Mouse (Mus musculus) adrenal gland (tissue): Measurements from ENCODE around the gene Mgmt.

Source experiments
- intact Hi-C: fragments of 180-260 bp; cut with DNase I; formaldehyde crosslinking; loops from one replicate; pipeline ENCODE4 v1.15.1; 2025

Mgmt gene

DNA sequence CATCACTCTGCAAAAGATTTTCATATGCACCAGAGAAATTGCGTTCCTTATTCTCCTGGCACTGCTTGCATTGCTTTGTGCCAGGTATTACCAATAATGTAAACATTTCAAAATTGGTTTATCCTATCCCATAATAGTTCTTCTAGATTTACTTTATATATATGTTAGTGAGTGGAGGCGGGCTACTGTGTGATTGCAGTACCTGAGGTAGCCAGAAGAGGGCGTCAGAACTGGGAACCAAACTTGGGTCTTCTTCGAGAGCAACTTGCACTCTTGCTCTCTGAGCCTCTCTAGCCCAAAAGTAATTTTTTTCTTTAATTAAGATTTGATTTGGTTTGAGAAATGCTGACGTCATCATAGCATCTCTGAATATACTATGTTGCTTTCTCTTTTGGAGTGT lies 159.9 kb downstream of the Mgmt start:
- intact Hi-C loops: no loop called here

DNA sequence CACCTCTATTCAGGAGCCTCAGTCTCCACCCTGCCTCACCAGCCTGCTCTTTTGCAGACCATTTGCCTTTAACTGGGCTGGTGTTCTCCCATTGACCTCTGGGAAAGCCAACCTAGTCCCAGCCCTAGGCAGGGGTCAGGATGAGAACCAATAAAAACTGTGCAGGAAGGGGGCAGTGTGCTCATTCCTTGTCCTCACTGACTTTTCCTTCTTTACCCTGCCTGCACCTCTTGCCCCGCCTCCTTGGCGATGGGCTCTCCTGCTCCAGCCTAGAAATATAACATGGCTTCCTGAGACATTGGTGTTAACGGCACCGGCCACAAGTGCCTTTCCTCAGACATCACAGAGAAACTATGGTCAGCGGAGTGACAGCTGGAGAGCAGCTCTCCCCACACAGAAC lies 161.7 kb downstream of the Mgmt start:
- intact Hi-C loops: no loop called here

DNA sequence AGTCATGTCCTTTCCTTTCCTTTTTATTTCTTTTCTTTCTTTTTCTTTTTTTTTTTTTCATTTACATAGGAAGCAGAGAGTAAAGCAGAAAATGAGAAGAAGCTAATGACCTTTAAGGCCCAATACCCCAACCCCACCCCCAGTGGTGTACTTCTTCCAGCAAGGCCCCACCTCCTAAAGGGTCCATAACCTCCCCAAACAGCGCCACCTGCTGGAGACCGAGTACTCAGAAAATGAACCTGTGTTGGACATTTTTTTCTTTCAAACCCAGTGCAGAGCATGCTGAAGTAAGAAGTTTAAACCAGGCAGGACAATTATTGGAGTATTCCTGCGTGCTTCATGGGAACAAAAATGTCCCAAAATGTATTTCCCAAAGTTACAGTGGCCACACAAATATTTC lies 166.1 kb downstream of the Mgmt start:
- intact Hi-C loops: no loop called here

DNA sequence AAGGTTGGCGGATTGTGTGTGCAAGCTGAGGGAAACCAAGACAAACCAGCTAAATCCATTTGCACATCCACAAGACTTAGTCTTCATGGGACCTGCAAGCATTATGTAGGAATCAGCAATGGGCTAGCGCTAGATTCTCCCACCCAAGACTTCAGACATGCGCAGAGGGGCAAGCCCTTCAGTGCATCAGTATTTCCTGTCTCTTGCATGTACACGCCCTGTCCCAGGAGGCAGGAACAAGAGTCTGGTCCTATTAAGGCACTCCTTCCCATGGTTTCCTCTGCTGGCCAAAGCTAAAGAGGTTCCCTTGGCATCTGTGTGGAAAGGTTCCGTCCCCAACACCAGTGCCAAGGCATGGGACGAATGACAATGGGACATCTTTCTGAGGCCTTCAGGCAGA lies 166.7 kb downstream of the Mgmt start:
- intact Hi-C loops: no loop called here

DNA sequence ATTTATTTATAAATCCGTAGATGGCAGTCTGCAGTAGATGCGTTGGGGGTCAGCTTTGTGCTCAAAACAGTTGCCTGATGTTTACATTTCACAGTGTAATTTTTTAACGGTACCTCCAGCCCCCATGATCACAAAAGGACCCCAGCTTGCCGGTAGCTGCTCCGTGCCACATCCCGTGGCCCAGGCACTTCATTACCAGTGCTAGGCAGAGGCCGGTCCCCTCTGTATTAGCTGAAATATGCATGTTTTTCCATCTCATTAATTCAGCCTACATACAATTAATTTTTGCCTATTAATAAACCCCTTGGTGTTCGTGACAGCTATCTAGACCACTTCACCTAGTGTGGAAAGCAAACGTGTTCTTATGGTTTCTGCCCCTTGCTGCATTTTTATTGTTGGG lies 169.8 kb downstream of the Mgmt start:
- intact Hi-C loops: no loop called here

DNA sequence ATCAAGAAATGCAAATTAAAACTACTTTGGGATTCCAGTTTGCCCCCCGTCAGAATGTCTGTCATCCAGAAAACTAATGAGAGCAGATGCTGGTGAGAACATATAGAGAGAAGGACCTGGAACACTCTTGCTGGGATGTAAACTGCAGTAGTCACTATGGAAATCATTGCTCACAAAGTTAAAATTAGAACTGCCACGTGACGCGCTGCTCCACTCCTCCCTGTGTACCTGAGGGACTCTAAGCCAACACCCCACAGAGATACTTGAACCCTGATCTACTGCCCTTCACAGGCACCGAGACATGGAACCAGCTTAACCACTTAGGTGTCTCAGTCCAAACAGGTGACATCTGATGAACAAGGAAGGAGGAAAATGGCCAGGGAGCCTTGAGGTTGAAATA lies 171.0 kb downstream of the Mgmt start:
- intact Hi-C loops: no loop called here

DNA sequence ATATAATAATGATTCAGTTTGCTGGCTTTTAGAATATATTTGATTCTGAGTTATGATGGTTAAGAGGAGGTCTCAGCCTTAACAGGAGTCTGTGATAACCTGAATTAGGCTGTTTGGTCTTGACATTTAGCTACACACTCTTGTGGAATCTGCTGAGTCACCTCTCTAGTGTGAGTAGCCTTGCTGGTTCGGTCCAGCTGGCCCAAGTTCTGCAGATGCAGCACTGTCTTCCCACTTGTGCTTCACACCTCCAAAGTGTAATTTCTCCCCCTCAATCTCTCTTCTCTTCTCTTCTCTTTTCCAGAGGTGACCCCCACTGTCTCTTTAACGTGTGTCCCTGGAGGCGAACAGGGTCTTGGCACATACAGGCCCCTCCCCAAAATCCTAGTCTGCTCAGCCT lies 171.8 kb downstream of the Mgmt start:
- intact Hi-C loops: no loop called here

DNA sequence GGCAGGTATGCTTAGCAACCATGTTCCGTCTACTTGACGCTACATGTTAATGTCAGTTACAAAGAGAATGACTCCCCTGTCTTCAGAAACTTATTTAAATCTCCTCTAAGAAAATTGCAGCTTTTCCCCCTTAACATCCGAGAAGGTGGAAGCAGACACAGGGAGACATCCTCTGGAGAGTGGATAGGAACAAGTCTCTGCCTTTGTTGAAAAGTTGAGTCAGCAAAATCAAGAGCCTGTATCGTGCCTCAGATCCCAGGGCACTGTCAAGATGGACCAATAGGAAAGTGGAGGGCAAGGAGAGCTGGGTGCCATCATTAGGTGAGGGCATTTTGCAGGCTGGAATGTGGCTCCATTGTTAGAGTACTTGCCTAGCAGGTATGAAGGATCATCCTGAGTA lies 172.6 kb downstream of the Mgmt start:
- intact Hi-C loops: no loop called here

DNA sequence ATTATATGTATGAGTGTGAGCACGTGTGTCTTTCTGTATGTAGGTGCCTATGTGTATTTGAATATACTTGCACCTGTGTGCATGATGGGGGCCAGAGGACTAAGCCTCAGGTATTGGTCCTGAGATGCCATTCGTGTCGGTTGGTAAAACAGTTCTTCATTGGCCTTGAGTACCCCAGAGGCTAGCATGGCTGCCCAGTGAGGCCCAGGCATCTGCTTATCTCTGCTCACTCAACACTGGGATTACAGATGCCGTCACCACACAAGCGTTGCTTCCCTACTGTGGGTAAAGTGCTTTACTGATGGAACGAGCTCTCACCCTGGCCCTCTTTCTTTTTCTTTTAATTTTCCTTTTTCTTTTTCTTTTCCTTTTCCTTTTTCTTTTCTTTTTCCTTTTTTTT lies 173.3 kb downstream of the Mgmt start:
- intact Hi-C loops: no loop called here

DNA sequence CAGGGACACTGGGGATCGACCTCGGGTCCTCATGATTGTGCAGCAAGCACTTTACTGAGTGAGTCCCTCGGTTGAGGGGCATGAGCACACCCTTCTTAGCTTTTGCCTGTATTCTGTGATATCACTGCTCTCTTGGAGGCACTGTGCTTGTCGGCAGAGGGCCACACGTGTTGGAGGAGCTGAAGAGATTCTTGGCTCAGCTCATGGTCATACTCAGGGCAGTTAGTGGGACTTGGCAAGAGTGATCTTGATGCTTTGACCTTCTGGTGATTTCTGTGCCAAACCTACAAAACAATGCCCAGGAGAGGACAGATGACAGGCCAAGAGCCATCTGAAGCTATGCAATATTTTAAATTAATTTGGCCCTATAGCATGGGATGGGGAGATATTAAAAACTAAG lies 174.4 kb downstream of the Mgmt start:
- intact Hi-C loops: no loop called here

DNA sequence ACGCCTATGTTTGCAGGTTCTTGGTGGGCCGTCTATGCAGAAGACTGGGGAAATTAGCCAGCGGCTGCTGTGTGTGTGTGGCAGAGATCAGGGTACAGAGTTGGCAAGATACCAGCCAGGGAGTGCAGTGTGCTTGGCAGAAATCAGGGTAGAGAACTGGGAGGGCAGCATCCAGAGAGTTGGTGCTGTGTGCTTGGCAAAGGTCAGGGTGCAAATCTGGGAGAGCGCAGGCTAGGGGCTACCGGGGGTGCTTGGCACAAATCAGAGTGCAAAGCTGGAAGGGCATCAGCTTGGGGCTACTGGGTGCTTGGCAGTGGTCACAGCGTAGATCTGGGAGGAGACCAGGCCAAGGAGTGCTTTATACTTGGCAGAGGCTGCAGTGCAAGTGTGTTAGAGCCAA lies 175.4 kb downstream of the Mgmt start:
- intact Hi-C loops: loop anchor here (10.0 kb wide), 1 partner anchor 245 kb away; the partner anchor contains the start of gene Ebf3

DNA sequence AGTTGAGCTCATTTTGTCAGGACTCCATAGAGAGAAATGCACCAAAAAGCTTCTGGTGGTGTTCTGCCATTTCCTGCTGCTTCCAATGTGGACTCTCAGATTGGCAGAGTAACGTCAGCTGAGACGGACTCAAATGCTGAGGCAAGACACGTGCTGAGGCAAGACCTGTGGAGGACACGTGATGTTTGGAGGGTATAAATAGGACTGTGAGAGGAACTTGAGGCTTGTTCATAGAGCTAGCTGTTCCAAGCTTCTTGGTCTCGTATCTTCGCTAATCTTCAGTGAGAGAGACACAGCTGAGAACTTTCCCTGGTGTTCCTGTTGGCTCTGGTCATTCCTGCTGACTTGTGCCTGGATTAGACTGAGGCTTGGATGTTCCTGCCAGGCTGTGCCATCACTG lies 176.9 kb downstream of the Mgmt start:
- intact Hi-C loops: loop anchor here (10.0 kb wide), 1 partner anchor 243 kb away; the partner anchor contains the start of gene Ebf3

DNA sequence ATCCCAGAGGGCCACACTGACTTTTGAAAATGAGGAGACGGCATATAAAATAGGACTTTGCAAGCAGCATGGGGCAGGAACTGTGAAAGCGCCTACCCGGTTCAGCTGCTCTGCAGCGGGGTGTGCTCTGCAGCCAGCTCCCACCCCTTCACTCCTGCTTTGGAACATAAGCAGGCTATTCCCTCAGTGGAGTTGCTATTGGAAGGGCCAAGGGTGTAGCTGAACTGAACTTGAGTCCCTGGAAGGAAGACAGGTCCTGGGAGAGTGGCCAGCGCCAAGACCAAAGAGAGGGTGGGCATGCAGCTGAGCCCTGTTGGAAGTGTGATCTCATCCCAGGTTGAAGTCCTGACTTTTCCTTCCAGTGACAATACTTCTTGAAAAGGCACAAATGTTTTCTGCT lies 179.5 kb downstream of the Mgmt start:
- intact Hi-C loops: loop anchor here (10.0 kb wide), 1 partner anchor 241 kb away; the partner anchor contains the start of gene Ebf3

DNA sequence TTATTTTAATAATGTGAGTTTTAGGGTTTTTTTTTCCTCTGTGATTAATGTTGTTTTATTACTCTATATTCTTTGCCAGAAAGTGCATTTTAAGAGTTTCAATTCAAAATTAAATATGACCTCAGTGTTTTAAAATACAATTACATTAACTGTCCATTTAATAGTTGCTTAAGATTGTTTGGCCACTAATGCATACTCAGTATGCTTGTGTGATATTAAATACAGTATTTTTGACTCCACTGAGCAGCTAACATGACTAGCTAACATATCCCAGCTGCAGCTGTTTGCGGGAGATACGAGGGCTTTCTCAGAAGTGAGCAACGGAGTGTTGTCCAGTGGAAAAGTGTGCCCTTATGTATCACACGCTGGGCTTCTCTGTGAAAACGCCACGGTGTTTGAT lies 179.9 kb downstream of the Mgmt start:
- intact Hi-C loops: loop anchor here (10.0 kb wide), 1 partner anchor 240 kb away; the partner anchor contains the start of gene Ebf3

DNA sequence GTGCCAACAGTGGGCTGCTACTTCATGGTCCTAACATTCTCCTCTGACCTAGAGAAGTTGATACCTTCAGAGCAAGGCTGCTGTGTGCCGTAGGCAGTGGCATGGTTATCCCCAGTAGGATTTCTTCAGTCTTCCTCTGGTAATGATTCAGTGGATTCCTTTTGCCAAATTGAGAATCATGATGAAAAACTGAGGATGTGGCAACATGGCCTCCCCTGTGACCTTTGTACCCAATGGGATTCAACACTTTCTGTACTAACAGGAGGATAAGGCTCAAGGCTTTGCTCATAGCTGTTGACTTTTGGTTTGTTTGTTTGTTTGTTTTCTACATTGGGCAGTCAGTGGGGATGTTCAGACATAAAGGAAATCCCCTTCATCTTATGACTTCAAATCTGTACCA lies 180.9 kb downstream of the Mgmt start:
- intact Hi-C loops: loop anchor here (10.0 kb wide), 1 partner anchor 240 kb away; the partner anchor contains the start of gene Ebf3

DNA sequence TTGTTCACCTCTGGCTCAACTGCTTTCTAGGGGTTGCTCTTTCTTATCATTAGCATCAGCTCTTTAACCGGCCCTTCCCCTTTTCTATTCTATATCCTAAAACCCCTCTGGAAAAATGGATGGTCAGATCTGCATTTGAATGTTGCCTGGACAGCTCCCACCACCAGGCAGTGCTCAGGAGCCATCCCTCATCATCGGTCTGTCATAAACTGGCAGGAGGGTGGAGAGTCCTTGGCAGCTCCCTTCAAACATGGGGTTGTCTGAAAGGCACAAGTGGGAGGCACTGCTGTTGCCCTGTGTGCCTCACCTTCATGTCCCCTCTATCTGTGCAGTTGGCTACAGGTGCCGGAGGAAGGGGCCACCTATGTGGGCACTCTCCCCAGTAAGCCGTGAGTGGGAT lies 185.8 kb downstream of the Mgmt start:
- intact Hi-C loops: no loop called here

DNA sequence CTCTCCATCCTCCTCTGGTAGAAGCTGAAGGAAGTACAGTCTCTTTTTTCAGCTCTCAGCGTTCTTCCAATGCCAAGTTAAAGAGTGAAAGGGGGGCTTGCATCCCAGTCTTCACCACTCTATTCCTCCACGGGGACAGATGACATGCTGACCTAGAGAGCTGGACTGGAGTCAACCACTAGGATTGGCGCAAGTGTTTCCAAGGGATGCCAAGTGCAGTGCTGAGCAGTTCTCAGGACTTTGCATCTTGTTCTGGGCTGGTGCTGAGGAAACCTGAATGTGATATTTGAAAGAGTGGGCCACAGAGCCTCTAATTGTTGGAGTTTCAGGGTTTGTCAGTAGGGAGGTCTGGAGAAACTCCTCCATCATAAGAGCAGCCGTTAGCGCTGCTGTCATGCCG lies 187.8 kb downstream of the Mgmt start:
- intact Hi-C loops: no loop called here

DNA sequence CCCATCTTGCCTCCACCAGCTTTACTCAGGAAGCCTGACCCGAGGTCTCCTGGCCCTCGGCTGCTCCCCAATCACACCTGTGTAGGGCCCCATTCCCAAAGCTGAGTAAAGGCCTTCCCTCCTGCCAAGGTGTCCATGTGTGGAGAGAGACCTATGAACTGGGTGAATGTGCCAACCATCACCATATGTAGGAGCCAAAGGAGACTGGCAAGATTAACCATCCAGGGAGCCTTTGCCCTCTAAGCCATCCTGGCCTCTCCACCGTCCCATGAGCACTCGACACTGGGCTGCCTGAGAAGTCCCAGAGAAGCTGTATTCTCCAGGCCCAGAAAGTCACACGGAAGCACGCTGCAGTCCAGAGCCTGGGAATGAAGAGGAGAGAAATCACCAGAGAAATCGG lies 190.2 kb downstream of the Mgmt start:
- intact Hi-C loops: no loop called here

DNA sequence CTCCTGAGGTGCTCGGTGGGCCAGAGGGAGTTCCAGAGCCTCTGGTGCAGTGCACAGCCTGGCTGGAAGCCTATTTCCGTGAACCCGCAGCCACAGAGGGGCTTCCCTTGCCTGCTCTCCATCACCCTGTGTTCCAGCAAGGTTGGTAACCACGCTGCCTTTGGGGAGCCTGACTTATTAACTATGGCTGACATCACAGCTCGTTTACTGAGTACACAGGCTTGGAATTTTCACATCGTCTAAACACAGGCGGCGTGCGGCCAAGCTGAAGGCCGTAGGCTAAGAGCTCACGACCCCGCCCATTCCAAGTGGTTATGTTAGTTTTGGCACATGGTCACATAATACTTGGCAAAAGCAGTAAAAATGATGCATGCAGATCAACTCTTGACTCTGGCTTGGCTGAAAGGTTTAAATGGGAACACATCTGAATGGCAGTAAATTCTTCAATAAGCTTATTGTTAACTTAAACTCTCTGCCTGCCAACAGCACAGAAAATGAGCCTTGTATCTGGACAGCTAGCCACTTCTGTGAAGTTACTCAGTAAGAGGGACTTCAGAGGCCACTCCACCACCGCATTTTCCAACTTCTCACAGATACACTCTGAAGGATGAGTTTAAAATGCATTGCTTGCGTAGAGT lies 191.7 kb downstream of the Mgmt start:
- intact Hi-C loops: no loop called here

DNA sequence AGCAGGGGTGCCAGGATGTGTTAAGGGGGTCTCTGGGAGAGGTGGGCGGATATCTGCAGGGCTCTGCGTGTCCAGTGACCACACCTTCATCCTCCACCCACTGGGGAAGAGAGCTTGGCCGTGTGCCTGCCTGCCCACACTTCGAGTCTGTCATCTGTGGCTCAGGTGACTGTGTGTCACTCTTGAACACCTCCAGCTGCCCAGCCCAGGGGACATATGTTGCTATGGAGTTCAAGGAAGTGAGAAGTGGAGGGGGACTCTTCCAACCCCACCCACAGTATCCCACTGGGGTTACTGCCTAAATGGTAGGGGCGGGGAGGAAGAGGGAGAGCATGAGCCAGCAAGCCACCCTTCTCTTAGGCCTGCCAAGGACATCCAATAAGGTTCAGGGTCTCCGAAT lies 192.7 kb downstream of the Mgmt start:
- intact Hi-C loops: no loop called here

DNA sequence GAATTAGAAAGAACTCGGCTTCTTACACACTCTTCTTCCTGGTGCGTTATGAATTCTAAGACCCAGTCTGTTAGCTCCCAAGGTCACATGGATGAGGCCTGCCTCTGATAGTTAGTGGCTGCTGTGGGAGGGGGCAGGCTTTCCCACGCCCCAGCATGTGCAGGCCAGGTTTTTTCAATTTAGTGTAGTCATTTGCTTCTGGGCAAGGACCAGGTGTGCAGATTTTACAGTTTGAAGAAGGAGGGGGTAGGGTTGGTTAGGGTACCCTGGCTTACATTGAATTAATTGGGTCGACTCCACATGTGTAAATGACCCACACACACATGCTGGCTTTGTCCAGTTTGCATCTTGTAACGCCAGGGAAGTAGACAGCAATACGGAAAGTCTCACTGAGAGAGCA lies 193.7 kb downstream of the Mgmt start:
- intact Hi-C loops: no loop called here

DNA sequence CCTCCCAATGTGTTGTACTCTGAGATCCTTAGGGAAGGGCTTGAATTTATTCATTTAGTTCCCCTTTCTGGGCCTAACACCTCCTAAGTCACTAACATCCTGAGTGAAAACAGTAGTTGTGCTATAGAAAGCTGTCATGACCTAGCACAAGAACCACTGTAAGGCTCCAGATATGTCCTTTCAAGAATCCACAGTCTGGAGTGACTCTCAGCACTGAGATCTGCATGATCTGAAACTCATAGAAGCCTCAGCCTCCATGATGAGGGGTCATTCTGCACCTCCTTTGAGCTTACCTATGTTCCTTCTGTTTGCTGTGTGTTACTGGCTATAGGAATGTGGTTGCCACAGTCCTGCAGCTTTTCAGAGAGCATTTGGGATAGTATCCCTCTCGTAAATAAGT lies 200.1 kb downstream of the Mgmt start:
- intact Hi-C loops: no loop called here

DNA sequence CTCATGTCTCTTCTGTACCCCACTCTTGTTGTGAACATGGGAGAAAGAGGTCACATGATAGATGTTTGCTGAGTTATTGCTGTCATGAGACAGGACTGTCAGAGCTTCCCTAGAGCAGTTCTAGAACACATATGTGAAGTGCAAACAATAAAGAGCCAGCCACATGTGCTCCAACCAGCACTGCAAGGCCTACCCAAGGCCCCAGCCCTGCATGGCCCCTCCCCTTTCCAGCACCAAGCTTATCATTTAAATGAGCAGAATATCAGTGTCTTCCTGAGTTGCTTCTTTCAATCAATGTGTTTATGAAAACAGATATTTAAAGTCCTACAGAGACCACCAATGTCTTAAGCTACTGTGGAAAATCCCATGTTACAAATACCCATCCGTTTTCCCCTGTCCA lies 201.3 kb downstream of the Mgmt start:
- intact Hi-C loops: no loop called here

DNA sequence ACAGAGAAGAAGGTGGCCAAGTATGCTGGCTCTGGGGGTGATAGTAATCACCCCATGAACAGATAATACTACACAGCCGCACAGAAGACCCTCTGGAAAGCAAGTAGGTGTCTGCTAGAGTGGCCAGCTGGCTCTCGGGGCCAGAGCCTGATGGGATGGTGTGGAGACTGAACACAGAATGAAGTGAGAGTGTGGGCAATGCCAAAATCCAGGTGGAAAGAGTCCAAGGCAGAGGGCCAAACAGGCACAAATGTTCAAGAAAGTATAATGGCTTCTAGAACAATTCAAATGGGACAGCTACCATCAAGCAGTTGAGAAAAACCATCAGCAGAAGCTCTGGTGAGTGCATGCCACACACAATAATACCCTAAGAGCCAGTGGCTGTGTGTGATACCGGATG lies 205.4 kb downstream of the Mgmt start:
- intact Hi-C loops: no loop called here
